Mouse (Mus musculus): ENCODE data around the gene Lrtm2. TPM values are rescaled to one million over a fixed set of nuclear protein-coding genes. Genes with fewer than 3 reads are reported as not detected.
"Not testable (repeated sequence)": the region's sequence is repeated elsewhere in the genome, so short reads cannot be mapped to it uniquely, and the experiment has no call there.

Lrtm2 gene
- polyA plus RNA-seq, 2 experiments: 0.09 TPM; not detected in 1

DNA sequence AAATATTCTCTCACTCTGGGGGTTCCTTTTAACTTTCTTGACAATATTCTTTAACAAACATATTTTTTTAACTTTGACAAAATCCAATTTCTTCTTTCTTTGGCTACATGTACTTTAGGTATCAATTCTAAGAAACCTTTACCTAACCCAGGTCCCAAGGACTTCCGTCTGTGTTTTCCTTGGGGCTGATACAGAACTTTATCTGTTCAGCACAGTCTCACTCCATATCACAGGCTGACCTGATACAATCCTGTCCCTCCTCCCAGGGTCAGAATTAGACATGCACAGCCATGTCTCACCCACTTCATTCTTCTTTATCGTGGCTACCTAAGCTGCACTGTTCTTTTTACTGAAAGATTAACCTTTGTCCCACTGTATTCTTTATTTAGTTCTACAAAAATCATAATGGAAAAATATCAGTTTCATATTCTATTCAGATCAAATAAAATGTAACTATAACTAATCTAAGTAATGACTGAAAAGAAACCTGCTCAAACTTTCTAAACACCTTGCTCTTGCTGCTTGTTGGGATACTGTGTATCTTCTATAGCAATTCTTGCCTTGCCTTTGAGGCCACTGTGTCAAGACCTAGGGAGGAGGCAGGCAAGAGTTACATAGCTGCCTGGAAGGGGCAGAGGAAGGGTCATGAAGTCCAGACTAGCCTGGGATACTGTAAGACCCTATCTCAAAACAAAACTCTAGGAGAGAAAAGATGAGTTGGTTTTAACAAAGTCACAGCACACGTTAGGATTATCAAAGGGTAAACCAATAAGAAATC, 30.5 kb upstream of the Lrtm2 start:
- 92% methylated on average over 3 of the region's 3 CpGs for WGBS
- Histone ChIP-seq H3K4me2 (replicated peaks; ENCODE audit: low read depth, low read length, severe bottlenecking) (no peak overlapping the region), H3K4me3 (replicated peaks; ENCODE audit: low read length) (no peak overlapping the region), H3K27ac (replicated peaks; ENCODE audit: low read depth, low read length) (no peak overlapping the region), H3K9ac (ENCODE audit: low read depth, low read length, severe bottlenecking) (no peak overlapping the region), H3K9me3 (ENCODE audit: control insufficient read depth, low read length) (no peaks in the 10 kb centered on the region), H3K27me3 (ENCODE audit: control insufficient read depth, insufficient read depth, low read length) (no peaks in the 10 kb centered on the region), H3K36me3 (ENCODE audit: control insufficient read depth, insufficient read depth, low read length) (peaks cover 67% of the 10 kb centered on the region), H3K4me1 (ENCODE audit: control insufficient read depth, insufficient read depth, low read length) (no peaks in the 10 kb centered on the region)
- DNase-seq (ENCODE audit: low spot score) (no peak), ATAC-seq (ENCODE audit: low FRiP score, low read depth) (no peak)
- no peak for TF ChIP-seq POLR2A (IDR thresholded peaks at IDR 0.05; ENCODE audit: borderline replicate concordance, extremely low read depth, insufficient read depth, insufficient read length)

DNA sequence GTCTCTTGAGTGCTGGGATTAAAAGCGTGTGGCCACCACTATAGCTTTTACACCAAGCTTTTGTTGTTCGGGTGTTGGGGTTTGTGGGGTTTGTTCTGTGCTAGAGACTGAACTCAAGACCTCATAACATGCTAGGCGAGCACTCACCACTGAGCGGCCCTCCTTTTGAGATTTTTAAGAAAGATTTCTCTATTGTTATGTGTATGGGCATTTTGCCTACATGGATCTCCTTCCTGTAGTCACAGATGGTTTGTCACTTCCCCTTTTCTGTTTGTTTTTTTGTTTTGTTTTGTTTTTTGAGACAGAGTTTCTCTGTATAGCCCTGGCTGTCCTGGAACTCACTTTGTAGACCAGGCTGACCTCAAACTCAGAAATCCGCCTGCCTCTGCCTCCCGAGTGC, 29.7 kb upstream of the Lrtm2 start:
- 91% methylated on average over 6 of the region's 6 CpGs for WGBS
- H3K4me2 ChIP-seq (replicated peaks; ENCODE audit: low read depth, low read length, severe bottlenecking); DNase-seq (ENCODE audit: low spot score); H3K4me3 ChIP-seq (replicated peaks; ENCODE audit: low read length); H3K9me3 ChIP-seq (ENCODE audit: control insufficient read depth, low read length); H3K27ac ChIP-seq (replicated peaks; ENCODE audit: low read depth, low read length); H3K27me3 ChIP-seq (ENCODE audit: control insufficient read depth, insufficient read depth, low read length); H3K4me1 ChIP-seq (ENCODE audit: control insufficient read depth, insufficient read depth, low read length); ATAC-seq (ENCODE audit: low FRiP score, low read depth); H3K9ac ChIP-seq (ENCODE audit: low read depth, low read length, severe bottlenecking): not testable (repeated sequence)
- peaks cover 66% of the 10 kb centered on the region for H3K36me3 ChIP-seq (ENCODE audit: control insufficient read depth, insufficient read depth, low read length)

DNA sequence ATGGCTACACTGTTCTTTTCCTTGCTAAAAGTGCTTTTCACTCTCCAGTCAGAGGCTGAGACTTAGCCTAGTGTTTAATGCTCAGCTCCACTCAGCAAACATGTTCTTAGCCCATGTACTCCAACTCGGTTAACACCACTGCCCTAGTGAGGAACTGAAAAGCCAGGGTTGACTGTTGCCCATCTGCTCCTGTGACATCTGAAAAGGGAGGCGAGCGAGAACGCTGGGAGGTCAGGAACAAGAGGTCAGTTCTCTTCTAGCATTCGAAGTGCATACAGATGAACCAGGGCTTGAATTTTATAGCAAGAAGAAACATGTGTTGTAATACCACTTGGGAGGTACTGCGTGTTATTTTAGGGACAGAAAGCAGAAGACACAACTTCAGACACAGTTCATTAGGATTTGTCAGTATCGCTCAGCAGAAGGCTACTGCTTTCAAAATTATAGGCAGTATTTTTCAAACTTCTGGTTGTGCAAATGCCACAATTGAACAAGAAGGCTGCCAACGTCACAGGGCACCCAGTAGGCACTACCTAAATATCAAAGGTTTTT, 27.5 kb upstream of the Lrtm2 start:
- ATAC-seq (ENCODE audit: low FRiP score, low read depth) (no peak), DNase-seq (ENCODE audit: low spot score) (no peak)
- Histone ChIP-seq H3K9ac (ENCODE audit: low read depth, low read length, severe bottlenecking) (no peak overlapping the region), H3K27me3 (ENCODE audit: control insufficient read depth, insufficient read depth, low read length) (no peaks in the 10 kb centered on the region), H3K9me3 (ENCODE audit: control insufficient read depth, low read length) (no peaks in the 10 kb centered on the region), H3K4me2 (replicated peaks; ENCODE audit: low read depth, low read length, severe bottlenecking) (no peak overlapping the region), H3K4me3 (replicated peaks; ENCODE audit: low read length) (no peak overlapping the region), H3K27ac (replicated peaks; ENCODE audit: low read depth, low read length) (no peak overlapping the region), H3K36me3 (ENCODE audit: control insufficient read depth, insufficient read depth, low read length) (peaks cover 78% of the 10 kb centered on the region), H3K4me1 (ENCODE audit: control insufficient read depth, insufficient read depth, low read length) (no peaks in the 10 kb centered on the region)
- no peak for TF ChIP-seq POLR2A (IDR thresholded peaks at IDR 0.05; ENCODE audit: borderline replicate concordance, extremely low read depth, insufficient read depth, insufficient read length)
- 92% methylated on average over 8 of the region's 8 CpGs for WGBS

DNA sequence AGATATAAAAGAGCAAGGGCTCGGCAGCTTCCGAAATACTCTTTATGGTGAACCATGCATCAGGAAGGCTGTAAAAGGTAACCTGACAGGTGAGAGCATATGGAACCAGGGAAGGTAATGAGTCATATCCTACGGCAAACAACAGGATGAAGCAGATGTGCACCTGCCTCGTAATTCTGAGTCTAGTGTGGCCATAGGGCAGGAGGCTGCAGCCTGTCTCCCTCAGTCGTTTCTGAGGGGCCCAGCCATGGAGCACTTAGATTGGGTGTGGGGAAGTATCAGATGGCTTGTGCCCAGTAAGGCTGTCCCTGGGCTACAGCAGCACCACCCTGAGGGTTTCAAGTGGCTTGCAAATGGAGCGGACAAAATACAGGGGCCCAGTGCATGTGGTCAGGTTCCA, 21.9 kb upstream of the Lrtm2 start:
- DNase-seq (ENCODE audit: low spot score): no peak
- no peak overlapping the region for H3K4me2 ChIP-seq (replicated peaks; ENCODE audit: low read depth, low read length, severe bottlenecking)
- WGBS: 72% methylated on average over 6 of the region's 6 CpGs

DNA sequence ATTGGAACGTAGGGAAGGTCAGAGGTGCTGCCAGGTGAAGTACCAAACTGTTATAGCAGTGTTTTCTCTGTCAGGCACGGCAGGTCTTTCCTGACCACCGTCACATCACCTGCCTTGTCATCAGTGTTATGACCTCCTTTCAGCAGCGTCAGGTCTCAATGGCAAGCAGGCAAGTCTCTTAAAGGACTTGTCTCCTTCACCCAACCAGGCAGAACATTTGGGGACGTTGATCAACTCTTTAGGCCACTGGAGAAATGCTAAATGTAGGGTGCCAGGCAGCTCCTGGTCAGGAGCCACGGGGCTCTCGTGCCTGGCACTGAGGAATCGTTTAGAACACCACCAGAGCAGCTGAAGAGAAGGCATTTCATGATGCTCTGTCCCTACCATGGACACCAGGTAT, 21.1 kb upstream of the Lrtm2 start:
- H3K36me3 ChIP-seq (ENCODE audit: control insufficient read depth, insufficient read depth, low read length): peaks cover 34% of the 10 kb centered on the region
- no peak for DNase-seq (ENCODE audit: low spot score)
- no peak overlapping the region for H3K4me2 ChIP-seq (replicated peaks; ENCODE audit: low read depth, low read length, severe bottlenecking)
- no peak for TF ChIP-seq POLR2A (IDR thresholded peaks at IDR 0.05; ENCODE audit: borderline replicate concordance, extremely low read depth, insufficient read depth, insufficient read length)
- 85% methylated on average over 8 of the region's 8 CpGs for WGBS
- no peaks in the 10 kb centered on the region for H3K27me3 ChIP-seq (ENCODE audit: control insufficient read depth, insufficient read depth, low read length)
- ATAC-seq (ENCODE audit: low FRiP score, low read depth): no peak
- H3K27ac ChIP-seq (replicated peaks; ENCODE audit: low read depth, low read length): no peak overlapping the region
- no peaks in the 10 kb centered on the region for H3K9me3 ChIP-seq (ENCODE audit: control insufficient read depth, low read length)
- no peaks in the 10 kb centered on the region for H3K4me1 ChIP-seq (ENCODE audit: control insufficient read depth, insufficient read depth, low read length)
- H3K4me3 ChIP-seq (replicated peaks; ENCODE audit: low read length): no peak overlapping the region
- H3K9ac ChIP-seq (ENCODE audit: low read depth, low read length, severe bottlenecking): no peak overlapping the region

More for the DNA sequence above, 21.9 kb upstream of the Lrtm2 start:
- no peak for ATAC-seq (ENCODE audit: low FRiP score, low read depth)
- Histone ChIP-seq H3K27ac (replicated peaks; ENCODE audit: low read depth, low read length) (no peak overlapping the region), H3K4me1 (ENCODE audit: control insufficient read depth, insufficient read depth, low read length) (no peaks in the 10 kb centered on the region), H3K27me3 (ENCODE audit: control insufficient read depth, insufficient read depth, low read length) (no peaks in the 10 kb centered on the region), H3K9ac (ENCODE audit: low read depth, low read length, severe bottlenecking) (no peak overlapping the region), H3K9me3 (ENCODE audit: control insufficient read depth, low read length) (no peaks in the 10 kb centered on the region), H3K36me3 (ENCODE audit: control insufficient read depth, insufficient read depth, low read length) (peaks cover 39% of the 10 kb centered on the region), H3K4me3 (replicated peaks; ENCODE audit: low read length) (no peak overlapping the region)
- TF ChIP-seq POLR2A (IDR thresholded peaks at IDR 0.05; ENCODE audit: borderline replicate concordance, extremely low read depth, insufficient read depth, insufficient read length): no peak

Data from limb, embryonic 14.5 days (tissue).